Mouse (Mus musculus) megakaryocyte-erythroid progenitor cell, adult 5-6 weeks (primary cell): ENCODE data around the gene Klk1b4. TPM values are rescaled to one million over a fixed set of nuclear protein-coding genes. Genes with fewer than 3 reads are reported as not detected.
A peak's percentile ranks its signal among the peaks of the same experiment; 100 is the strongest.
"Not testable (repeated sequence)": the region's sequence is repeated elsewhere in the genome, so short reads cannot be mapped to it uniquely, and the experiment has no call there.

ENCODE experiments used
- ATAC-seq: replicated peaks from 2 replicates; pipeline ENCODE4 v1.8.0; 2016; ENCODE audit warnings: mild to moderate bottlenecking, inconsistent platforms; ENCODE audit not compliant: severe bottlenecking, poor library complexity, low FRiP score, low TSS enrichment
- total RNA-seq, 2 experiments: library from RNA; stranded (forward) in 1 of 2; stranded (reverse) in 1 of 2; fragments of 200-1000, 215-1000 nt in 1 of 2; fragments of >200 nt in 1 of 2; fragmentation: Nextera tagmentation in 1 of 2; gene quantifications; 2 replicates each; pipeline ENCODE4 v1.2.3; 2014 to 2017

Klk1b4 gene
- total RNA-seq (2014; fragmentation: Nextera tagmentation) (not detected in 2 replicates), total RNA-seq (2017) (not detected in 2 replicates)

DNA sequence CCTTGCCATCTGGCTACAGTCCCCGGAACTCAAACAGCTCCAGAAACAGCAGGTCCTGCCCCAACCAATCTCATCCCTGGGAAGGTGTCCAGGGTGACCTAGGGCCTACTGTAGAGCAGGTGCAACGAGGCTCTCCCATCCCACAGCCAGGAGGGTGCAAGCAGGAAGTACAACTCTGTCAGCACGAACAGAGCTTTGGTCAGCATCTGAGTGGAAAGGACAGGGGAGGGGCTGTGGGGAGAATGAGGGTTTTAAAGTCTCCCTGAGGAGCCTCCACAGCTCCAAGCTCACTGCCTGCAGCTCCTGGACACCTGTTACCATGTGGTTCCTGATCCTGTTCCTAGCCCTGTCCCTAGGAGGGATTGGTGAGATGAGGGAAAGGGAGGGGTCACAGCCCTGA, at the start of gene Klk1b4:
Gene Klk1b4, plus strand, starts transcription at position 301 of the 400 bp plus-strand sequence.
- ATAC-seq = not testable (repeated sequence)

DNA sequence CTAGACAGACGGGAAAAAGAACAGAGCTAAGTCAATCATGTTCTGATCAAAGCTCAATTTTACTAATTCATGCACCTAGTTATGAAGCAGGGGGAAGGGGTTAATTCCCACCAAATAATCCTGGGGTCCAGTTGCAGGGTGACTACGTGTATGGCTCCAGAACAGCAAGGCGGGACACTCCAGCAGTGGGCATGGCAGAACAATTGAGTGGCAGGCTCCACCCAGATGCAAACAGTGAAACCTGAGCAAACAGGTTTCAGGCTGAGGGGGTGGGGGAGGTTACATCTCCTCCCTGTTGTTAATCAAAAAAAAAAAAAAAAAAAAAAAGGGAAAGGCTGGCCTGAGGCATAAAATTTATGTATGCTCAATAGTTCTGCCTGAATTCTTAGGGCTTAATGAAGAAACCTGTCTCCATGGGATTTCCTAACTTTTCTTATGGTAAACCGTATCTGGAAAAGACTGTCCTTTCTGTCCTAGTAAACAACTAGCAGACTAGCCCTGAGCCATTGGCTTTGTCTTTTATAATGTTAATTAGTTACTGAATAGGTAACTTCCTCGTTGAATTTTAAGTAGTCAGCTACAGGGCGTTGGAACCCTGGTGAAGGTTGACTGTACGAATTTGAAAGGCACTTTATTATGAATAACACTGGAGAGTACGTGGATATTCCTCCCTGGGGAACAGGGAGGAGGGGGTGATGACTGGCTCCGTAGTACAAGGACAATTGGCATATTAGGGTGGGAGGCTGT, 27.8 kb upstream of the Klk1b4 start:
- no peak for ATAC-seq

DNA sequence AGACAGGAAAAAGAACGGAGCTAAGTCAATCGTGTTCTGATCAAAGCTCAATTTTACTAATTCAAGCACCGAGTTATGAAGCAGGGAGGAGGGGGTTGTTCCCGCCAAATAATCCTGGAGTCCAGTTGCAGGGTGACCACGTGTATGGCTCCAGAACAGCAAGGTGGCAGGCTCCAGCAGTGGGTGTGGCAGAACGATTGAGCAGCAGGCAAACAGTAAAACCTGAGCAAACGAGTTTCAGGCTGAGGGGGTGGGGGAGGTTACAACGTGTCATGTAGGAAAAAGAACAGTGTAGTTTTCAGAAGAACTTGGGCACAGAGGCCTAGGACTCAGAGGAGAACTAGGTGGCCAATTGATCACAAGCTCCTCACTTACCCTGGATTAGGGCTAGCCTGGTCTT, 20.7 kb upstream of the Klk1b4 start:
- not testable (repeated sequence) for ATAC-seq

DNA sequence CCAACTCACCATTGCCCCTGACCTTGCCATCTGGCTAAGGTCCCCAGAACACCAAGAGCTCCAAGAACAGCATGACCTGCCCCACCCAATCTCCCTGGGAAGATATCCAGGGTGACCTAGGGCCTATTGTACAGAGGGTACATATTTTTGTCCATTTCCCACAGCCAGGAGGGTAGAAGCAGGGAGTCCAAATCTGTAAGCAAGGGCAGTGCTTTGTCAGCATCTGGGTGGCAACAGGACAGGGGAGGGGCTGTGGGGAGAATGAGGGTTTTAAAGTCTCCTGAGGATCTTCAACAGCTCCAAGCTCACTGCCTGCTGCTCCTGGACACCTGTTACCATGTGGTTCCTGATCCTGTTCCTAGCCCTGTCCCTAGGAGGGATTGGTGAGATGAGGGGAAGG, 19.3 kb upstream of the Klk1b4 start, which contains the start of gene Klk1b24:
Gene Klk1b24, plus strand, starts transcription at position 301 of the 400 bp plus-strand sequence.
- ATAC-seq = not testable (repeated sequence)

DNA sequence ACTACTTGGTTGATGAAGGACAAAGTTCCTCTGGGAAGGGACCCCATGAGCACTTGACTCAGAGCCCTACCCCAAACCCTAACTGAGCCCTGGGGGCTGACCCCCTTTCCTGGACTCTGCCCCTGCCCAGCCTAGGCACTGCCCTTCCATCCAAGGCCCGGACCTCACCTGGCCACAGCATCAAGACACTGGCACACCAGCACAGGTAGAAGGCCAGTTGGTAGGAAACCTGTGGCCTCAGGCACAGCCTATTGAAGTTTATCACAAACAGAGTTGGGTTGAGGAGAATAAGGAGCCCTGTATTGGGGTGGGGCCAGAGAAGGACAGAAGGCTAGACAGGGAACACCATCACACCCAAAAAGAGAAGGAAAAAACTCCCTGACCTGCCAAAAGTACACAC, 13.8 kb upstream of the Klk1b4 start:
- not testable (repeated sequence) for ATAC-seq

DNA sequence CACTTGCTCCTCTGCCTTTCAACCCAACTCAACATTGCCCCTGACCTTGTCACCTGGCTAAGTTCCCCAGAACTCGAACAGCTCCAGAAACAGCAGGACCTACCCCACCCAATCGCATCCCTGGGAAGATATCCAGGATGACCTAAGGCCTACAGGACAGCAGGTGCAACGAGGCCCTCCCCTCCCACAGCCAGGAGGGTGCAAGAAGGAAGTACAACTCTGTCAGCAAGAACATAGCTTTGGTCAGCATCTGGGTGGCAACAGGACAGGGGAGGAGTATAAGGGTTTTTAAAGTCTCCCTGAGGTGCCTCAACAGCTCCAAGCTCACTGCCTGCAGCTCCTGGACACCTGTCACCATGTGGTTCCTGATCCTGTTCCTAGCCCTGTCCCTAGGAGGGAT, 9.3 kb upstream of the Klk1b4 start, which contains the start of gene Klk1b3:
Gene Klk1b3, plus strand, starts transcription at position 301 of the 400 bp plus-strand sequence.
- no peak for ATAC-seq

DNA sequence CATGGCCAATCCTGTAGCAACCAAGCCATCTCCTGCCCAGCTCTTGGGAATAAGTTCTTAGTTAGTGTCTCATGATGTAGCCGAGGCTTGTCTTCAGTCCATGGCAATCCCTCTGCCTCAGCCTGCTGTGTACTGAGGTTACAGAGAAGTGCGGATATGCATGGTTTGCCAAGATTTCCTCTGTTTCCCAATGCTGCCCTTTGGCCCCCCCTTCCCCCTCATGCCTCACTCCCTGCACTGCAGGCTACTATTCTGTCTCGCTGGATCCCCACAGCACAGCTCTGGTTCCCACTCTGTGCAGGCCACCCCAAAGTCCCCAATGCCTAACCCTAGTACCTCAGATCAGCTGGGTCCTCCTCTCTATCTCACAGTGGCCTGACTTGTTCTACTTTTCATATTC, 1.1 kb downstream of the Klk1b4 start:
- no peak for ATAC-seq

DNA sequence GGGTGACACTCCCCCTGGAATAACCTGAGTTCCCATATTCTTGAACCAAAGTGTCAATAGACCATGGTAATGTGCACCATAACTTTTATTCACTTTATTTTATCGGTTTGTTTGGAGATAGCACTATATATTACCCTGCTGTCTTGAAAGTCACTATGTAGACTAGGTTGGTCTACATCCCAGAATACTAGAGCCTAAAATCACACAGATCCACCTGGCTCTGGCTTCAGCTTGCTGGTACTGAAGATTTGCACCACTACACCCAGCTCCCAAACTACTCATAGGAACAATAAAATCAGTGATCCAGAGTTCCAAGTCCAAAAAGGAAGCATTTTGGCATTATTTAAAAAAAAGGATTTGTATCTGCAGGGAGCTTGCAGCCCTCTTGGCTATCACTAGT, 8.4 kb downstream of the Klk1b4 start, which contains the start of gene Klk1b5:
Gene Klk1b5, plus strand, starts transcription at position 301 of the 400 bp plus-strand sequence.
- ATAC-seq = no peak

DNA sequence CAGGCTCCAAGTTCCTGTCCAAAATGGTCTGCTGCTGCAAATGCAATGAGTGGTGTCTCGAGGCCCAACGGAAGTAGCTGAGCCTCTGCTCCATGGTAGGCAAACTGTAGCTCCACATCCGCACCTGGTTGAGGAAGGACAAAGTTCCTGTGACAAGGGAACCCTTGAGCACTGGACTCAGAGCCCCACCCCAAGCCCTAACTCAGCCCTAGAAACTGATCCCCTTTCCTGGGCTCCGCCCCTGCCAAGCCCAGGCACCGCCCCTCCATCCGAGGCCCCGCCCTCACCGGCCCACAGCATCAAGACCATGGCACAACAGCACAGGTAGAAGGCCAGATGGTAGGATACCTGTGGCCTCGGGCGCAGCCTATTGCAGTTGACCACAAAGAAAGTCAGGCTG, 14.4 kb downstream of the Klk1b4 start:
- ATAC-seq = not testable (repeated sequence)

DNA sequence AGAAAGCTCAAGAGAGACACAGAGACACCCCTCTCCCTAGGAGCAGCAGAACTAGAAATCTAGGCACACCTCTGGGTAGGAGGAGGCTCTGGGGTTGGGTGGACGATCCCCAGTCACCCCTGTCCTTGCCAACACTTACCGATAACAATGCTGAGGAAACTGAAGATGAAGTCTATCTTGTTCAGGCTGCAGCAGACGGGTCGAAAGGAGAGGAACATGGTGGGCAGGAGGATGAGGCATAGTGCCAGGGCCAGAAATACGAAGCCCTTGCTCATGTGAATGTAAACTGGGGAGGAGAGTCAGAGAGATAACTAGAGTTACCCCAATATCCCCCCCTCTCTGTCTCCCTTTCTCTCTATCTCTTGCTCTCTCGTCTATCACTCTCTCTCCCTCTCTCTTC, 15.1 kb downstream of the Klk1b4 start:
- ATAC-seq = not testable (repeated sequence)

DNA sequence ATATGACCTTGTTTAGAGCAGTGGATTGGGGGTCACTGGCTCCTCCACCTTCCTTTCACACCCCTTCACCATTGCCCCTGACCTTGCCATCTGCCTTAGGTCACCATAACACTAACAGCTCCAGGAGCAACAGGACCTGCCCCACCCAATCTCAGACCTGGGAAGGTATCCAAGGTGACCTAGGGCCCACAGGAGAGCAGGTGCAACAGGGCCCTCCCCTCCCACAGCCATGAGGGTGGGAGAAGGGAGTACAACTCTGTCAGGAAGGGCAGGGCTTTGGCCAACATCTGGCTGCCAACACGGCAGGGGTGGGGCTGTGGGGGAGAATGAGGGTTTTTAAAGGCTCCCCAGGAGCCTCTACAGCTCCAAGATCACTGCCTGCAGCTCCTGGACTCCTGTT, 17.8 kb downstream of the Klk1b4 start, which contains the start of gene Klk1:
Gene Klk1, plus strand, starts transcription at position 285 of the 400 bp plus-strand sequence.
- no peak for ATAC-seq

DNA sequence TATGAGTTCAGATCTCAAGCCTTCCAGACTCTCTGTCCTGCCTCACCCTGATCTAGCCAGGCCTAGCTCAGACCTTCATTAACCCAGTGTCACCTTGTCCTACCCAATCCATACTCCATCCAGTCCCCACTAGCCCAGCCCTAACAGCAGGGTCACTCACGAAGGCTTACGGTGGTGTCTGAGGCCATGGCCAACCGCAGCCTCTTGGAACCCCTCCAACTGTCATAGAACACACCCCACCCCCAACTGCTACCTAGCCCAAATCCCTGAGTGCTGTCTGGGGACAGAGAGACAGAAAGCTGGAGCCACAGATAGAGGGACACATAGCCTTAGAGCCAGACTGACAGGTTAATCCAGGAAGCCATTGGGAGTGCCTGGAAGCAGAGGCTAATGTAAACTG, 28.7 kb downstream of the Klk1b4 start, which contains the start of gene Gm36864:
Gene Gm36864, plus strand, starts transcription at position 269 of the 400 bp plus-strand sequence.
- no peak for ATAC-seq

DNA sequence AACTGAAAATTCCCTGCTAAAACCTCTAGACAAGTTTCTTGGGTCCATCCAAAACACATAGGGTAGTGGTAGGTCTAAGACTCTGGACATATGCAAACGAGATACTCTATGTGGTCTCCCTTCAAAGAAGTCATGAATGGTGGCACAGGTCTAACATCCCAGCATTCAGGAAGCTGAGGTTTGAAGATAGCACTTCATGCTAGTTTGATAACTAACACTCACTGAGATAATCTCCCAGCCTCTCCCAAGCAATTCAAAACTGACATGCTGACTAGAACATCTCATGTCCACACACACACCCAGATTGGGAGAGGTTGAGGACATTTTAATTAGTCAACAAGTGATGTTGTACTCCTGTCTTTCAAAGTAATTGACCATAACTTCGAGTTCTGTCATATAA, 32.7 kb downstream of the Klk1b4 start:
- ATAC-seq = no peak

DNA sequence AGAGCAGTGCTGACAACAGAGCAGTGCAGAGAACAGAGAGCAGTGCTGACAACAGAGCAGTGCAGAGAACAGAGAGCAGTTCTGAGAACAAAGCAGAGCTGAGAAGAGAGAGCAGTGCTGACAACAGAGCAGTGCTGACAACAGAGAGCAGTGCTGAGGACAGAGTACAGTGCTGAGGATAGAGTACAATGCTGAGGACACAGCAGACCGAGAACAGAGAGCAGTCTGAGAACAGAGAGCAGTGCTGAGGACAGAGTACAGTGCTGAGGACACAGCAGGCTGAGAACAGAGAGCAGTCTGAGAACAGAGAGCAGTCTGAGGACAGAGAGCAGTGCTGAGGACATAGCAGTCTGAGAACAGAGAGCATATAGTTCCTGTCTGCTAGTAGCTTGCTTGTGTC, 33.5 kb downstream of the Klk1b4 start:
- peak; percentile 40; the same call in 1 of the 2 replicates for ATAC-seq

DNA sequence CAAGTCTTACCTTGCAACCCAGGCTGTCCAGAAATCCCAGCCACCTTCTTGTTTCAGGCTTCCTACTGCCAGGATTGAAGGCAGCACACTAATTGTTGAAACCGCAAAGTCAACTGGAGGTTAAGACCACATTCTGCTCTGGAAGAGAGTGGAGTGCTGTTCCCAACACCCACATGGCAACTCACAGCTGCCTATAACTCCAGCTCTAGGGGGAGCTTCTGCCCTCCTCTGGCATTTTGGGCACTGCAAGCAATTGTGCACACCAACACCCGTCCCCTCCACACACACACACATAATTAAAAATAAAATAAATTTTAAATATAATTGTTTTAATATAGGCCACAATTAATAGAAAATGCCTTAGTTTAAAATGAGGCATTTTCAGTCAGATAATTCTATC, 33.9 kb downstream of the Klk1b4 start:
- ATAC-seq = no peak

DNA sequence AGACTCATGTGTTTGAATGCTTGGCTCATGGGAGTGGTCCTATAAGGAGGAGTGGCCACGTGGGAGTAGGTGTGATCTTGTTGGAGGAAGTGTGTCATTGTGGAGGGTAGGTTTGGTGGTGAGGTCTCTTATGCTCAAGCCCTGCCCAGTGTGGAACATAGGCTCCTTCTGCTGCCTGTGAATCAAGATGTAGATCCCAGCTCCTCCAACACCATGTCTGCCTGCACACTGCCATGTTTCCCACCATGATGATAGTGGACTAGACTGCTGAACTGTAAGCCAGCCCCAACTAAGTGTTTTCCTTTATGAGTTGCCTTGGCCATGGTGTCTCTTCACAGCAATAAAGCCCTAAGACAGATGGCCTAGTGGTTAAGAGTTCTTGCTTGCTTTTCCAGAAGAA, 36.8 kb downstream of the Klk1b4 start:
- no peak for ATAC-seq

DNA sequence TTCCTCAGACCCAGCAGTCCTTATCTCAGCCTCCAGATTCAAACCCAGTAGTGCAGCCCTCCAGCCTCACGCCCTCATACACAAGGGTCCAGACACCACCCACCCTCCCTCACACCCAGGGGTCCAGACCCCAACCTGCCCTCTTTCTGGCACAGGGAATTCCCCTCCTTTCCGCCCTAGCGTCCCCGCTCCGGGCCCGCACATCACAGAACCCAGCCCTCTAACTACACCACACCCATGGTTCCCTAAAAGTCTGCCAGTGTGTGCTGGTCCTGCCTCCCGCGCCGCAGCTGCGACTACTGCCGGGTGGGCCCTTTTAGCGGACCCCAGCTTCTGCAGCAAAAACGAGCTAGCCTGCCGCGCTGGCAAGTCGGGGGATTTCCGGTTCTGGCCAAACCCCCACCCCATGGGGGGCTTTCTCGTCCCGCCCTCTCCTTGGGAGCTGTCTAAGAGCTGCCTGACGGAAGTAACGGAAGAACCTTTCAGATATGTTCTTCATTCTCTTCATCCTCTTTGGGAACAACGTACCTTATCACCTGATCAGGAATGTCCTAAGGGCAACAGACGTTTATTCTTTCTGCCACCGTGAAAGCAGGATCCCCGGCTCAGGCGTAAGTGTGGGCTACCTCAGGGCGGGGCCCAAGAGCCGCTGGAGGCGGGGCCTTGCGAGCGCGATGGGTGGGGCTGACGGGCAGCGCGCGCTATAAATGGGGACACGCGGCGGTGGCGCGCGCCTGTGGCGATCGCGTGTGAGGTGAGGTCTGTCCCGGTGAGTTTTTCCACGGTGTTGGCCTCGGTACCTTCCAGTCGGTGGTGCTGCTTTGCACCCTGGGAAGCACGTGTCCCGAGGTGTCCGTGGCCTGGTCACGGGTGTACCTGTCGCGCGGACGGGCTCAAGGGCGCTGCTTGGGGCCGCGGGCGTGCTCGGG, 39.1 kb downstream of the Klk1b4 start, which contains the start of the genes 1700028J19Rik and 2410002F23Rik:
Gene 1700028J19Rik, minus strand, starts transcription at position 641 of the 929 bp plus-strand sequence.
Gene 2410002F23Rik, plus strand, starts transcription at position 668 of the 929 bp plus-strand sequence.
- ATAC-seq = peak; percentile 78

DNA sequence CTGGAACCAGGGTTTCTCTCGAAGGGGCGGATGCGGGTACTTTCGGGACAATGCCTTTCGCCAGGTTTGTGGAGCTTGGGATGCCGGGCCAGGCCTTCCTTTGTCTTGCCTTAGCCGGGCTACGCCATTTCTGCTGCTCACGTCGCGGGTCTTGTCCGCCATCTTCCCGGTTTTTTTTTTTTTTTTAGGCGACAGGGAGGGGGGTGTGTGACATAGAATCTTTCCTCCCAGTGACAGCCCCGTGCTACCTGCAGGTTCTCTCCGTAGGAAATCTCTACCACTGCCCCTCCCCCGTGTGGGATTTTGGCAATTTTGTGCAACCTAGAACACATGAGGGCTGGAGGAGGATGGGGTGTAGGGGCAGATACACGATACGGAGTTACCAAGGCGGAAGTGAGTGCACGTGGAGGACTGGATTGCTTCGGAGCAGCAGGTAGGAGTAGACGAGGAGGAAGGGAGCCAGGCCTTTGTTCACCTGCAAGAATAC, 39.8 kb downstream of the Klk1b4 start:
- peak; percentile 38 for ATAC-seq

DNA sequence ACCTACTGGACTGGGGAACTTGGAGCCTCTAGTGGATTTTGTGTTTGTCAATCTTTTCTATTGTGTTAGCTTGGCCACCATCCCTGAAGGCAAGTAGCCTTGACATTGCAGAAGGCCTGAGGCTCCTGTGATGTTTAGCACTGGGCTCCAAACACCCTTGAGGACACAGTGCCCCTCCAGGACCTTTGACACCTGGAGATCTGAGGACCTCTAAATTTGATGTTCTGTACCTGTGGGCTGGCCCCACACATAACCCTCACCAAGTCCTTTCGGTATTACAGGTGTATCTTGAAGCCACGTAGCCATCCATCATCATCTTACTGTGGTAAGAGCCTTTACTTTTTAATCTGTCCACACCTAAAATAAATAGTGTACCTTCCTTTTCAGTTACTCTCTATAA, 40.7 kb downstream of the Klk1b4 start:
- ATAC-seq = no peak

DNA sequence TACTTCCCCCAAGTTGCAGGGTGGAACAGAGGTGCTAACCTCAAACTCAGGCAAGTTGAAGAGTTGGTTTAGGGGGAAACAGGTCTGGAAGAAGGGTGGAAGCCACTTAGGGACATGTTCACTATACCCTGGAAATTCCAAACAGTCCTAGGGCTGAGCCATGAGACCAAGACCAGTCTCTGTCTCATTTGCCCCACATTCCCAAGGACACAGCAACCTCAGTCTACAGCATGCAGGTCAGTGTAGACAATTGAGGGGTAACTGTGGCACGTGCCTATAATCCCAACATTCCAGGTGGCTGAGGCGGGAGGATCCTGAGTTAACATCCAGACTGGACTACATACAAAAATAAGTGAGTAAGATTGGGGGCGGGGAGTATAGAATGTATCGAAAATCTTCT, 42.0 kb downstream of the Klk1b4 start:
- ATAC-seq = no peak
